ENCODE assay signal across 12 mouse cellular contexts in genomic region chr5:151027171-151027570, GRCm38 (mm10).
DNase-seq lines count a peak whose midpoint lies in the region; ATAC-seq lines count a peak whose summit lies in the region.
"Had no signal": no experiment of that assay in that cellular context is flagged by ENCODE, and none has a peak within 500 bp of the region (broad histone marks: within the 10 kb centered on the region; RNA-seq: fewer than 3 reads in every experiment).

No protein-coding gene starts in this region.

- ATAC-seq in hindbrain, embryonic 11.5 days (ENCODE audit: low FRiP score), result peak; percentile 85
- ATAC-seq in midbrain, embryonic 15.5 days (replicated peaks), result peak; percentile 30; the same call in 1 of the 2 replicates

- H3K9ac ChIP-seq in hindbrain, embryonic 11.5 days (ENCODE audit: low read depth, low read length), result no peak overlapping the region
- no peak overlapping the region for H3K9ac ChIP-seq in midbrain, embryonic 15.5 days
- H3K9ac ChIP-seq: heart, embryonic 15.5 days; liver, embryonic 13.5 days had no signal

- no peak overlapping the region for H3K4me3 ChIP-seq in hindbrain, embryonic 11.5 days (ENCODE audit: low read depth, low read length)
- H3K4me3 ChIP-seq in midbrain, embryonic 15.5 days, result no peak overlapping the region
- H3K4me3 ChIP-seq: heart, embryonic 15.5 days; liver, embryonic 13.5 days had no signal

- no peaks in the 10 kb centered on the region for H3K4me1 ChIP-seq in hindbrain, embryonic 11.5 days (replicated peaks; ENCODE audit: control insufficient read depth, insufficient read depth, low read length)
- peaks cover 24% of the 10 kb centered on the region for H3K4me1 ChIP-seq in midbrain, embryonic 15.5 days
- H3K4me1 ChIP-seq: liver, embryonic 13.5 days had no signal

- peak; percentile 32 to 79 for DNase-seq in layer of hippocampus, adult 18-20 months (ENCODE audit: low spot score in 2 of 2)
- no peak for DNase-seq in layer of hippocampus, adult 9-10 months (ENCODE audit: low spot score)
- peak; percentile 31 to 42 for DNase-seq in cerebellum, postnatal 36 days
- peak; percentile 45 for DNase-seq in hindbrain, embryonic 11.5 days (ENCODE audit: low spot score)
- no peak for DNase-seq in adipocyte (ENCODE audit: low spot score)
- no peak for DNase-seq in kidney, postnatal 10 days
- DNase-seq in adrenal gland, postnatal 36 days, result no peak
- DNase-seq: kidney, postnatal 36 days; liver, embryonic 13.5 days; right cerebral cortex, postnatal 14 days had no signal

- H3K27ac ChIP-seq in hindbrain, embryonic 11.5 days (ENCODE audit: low read depth, low read length), result no peak overlapping the region
- H3K27ac ChIP-seq in midbrain, embryonic 15.5 days, result no peak overlapping the region
- H3K27ac ChIP-seq: heart, embryonic 15.5 days; liver, embryonic 13.5 days had no signal

- 43% methylated on average over 7 of the region's 7 CpGs for WGBS in hindbrain, embryonic 11.5 days
- WGBS in midbrain, embryonic 15.5 days, result 21% methylated on average over 7 of the region's 7 CpGs

- no peaks in the 10 kb centered on the region for H3K27me3 ChIP-seq in hindbrain, embryonic 11.5 days (ENCODE audit: control insufficient read depth, insufficient read depth, low read length)
- no peaks in the 10 kb centered on the region for H3K27me3 ChIP-seq in midbrain, embryonic 15.5 days (replicated peaks)
- H3K27me3 ChIP-seq: heart, embryonic 15.5 days; liver, embryonic 13.5 days had no signal

- no peaks in the 10 kb centered on the region for H3K9me3 ChIP-seq in hindbrain, embryonic 11.5 days (ENCODE audit: control insufficient read depth, low read length)
- H3K9me3 ChIP-seq in midbrain, embryonic 15.5 days, result no peaks in the 10 kb centered on the region
- H3K9me3 ChIP-seq: heart, embryonic 15.5 days; liver, embryonic 13.5 days had no signal

- no peaks in the 10 kb centered on the region for H3K36me3 ChIP-seq in hindbrain, embryonic 11.5 days (ENCODE audit: control insufficient read depth, insufficient read depth, low read length)
- no peaks in the 10 kb centered on the region for H3K36me3 ChIP-seq in midbrain, embryonic 15.5 days (replicated peaks)
- H3K36me3 ChIP-seq: heart, embryonic 15.5 days; liver, embryonic 13.5 days had no signal

- no peak overlapping the region for H3K4me2 ChIP-seq in hindbrain, embryonic 11.5 days (replicated peaks; ENCODE audit: low read depth, low read length)
- H3K4me2 ChIP-seq in midbrain, embryonic 15.5 days, result no peak overlapping the region
- H3K4me2 ChIP-seq: heart, embryonic 15.5 days; liver, embryonic 13.5 days had no signal

Comparison
In these comparisons a context has a peak if more than half of its experiments do, and no peak if none do; other contexts are left out.
1. DNase-seq: peak in layer of hippocampus, adult 18-20 months (2 of 2), cerebellum, postnatal 36 days (2 of 2) and hindbrain, embryonic 11.5 days (single experiment); none in layer of hippocampus, adult 9-10 months (single experiment), adipocyte (single experiment), kidney, postnatal 10 days (single experiment) and adrenal gland, postnatal 36 days (0 of 2).